Mouse (Mus musculus): ENCODE results near the gene Vgll4. TPM values are rescaled to one million over a fixed set of nuclear protein-coding genes. Genes with fewer than 3 reads are reported as not detected.

Vgll4 gene
- polyA plus RNA-seq, 1 experiment from 2014 or later = 76.8 TPM

DNA sequence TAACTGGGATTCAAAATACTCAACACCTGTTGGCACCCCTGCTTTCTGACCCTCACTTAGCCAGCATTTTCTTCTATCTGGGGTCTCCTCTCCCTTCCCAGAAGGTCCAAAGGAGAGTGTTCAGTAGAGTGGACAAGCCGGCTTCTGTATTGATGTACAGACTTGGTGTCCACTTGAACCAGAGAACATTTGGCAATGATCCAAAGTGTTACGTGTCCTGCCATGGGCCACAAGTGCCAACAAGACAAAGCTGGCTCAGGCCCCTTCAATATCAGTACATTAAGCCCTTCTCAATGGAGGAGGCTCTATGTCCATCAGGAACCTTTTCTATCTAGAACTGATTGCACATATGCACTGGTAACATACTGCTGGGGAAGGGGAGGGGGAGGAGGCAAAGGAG is 73.5 kb downstream of the Vgll4 start:
- ATAC-seq (ENCODE audit: low read depth) (no peak), DNase-seq (ENCODE audit: low spot score) (no peak)
- H3K4me1 ChIP-seq (ENCODE audit: control insufficient read depth, insufficient read depth, low read length) = peaks cover 64% of the 10 kb centered on the region
- no peaks in the 10 kb centered on the region for H3K27me3 ChIP-seq (replicated peaks; ENCODE audit: control insufficient read depth, insufficient read depth, low read length)
- H3K9me3 ChIP-seq (ENCODE audit: control insufficient read depth, low read length) = no peaks in the 10 kb centered on the region
- H3K27ac ChIP-seq (replicated peaks; ENCODE audit: low read depth, low read length) = no peak overlapping the region
- no peak overlapping the region for H3K4me3 ChIP-seq (ENCODE audit: low read depth, low read length)
- no peak overlapping the region for H3K4me2 ChIP-seq (ENCODE audit: low read depth, low read length)
- no peak overlapping the region for H3K9ac ChIP-seq (ENCODE audit: low read depth, low read length)
- H3K36me3 ChIP-seq (ENCODE audit: control insufficient read depth, insufficient read depth, low read length) = peaks cover 21% of the 10 kb centered on the region; the same call in 1 of the 2 replicates
- WGBS = 79% methylated on average over 2 of the region's 2 CpGs

DNA sequence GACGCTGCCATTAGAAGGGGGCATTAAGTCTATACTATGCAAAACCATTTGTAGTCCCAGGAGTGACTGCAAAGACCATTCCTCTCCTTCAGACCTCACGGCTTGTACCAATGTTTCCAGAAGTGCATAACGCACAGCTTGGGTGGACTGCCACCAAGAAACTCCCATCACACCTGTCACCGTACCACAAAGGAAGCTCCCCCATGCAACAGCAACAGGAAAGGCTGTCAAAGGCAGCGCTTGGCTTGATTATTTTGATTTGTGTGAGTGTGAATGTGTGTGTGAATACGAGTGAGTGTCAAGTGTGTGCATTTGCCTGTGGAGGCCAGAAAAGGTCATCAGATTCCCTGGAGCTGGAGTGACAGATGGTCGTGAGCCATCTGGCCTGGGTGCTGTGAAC is 74.6 kb downstream of the Vgll4 start:
- Histone ChIP-seq H3K27me3 (replicated peaks; ENCODE audit: control insufficient read depth, insufficient read depth, low read length) (no peaks in the 10 kb centered on the region), H3K27ac (replicated peaks; ENCODE audit: low read depth, low read length) (no peak overlapping the region), H3K36me3 (ENCODE audit: control insufficient read depth, insufficient read depth, low read length) (peaks cover 25% of the 10 kb centered on the region; the same call in 1 of the 2 replicates), H3K4me3 (ENCODE audit: low read depth, low read length) (no peak overlapping the region), H3K9me3 (ENCODE audit: control insufficient read depth, low read length) (no peaks in the 10 kb centered on the region), H3K9ac (ENCODE audit: low read depth, low read length) (no peak overlapping the region), H3K4me2 (ENCODE audit: low read depth, low read length) (no peak overlapping the region), H3K4me1 (ENCODE audit: control insufficient read depth, insufficient read depth, low read length) (peaks cover 64% of the 10 kb centered on the region)
- ATAC-seq (ENCODE audit: low read depth) (no peak), DNase-seq (ENCODE audit: low spot score) (no peak)
- 86% methylated on average over 7 of the region's 7 CpGs for WGBS

DNA sequence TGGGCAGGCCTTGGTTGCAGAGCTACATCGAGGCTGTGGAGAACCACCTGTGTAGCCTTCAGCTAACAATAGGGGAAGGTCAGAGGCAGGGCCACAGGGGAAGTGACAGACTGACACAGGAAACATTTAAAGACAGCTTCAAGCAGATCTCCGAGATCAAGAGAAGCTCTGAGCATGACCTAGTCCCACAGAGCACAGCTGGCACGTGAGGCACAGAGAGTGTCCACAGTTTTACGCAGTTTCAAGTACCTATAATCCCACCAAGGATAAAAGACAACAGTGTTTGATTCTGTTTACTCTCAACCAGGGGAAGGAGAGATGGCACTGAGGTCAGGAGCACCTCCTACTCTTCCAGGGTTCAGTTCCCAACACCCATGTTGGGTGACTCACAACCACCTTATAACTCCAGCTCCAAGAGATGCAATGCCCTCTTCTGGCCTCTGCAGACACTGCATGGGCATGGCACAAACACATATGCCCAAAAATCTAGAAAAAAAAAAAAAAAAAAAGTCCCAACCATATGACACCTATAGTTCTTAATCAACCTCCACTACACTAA is 75.2 kb downstream of the Vgll4 start:
- Histone ChIP-seq H3K27me3 (replicated peaks; ENCODE audit: control insufficient read depth, insufficient read depth, low read length) (no peaks in the 10 kb centered on the region), H3K9me3 (ENCODE audit: control insufficient read depth, low read length) (no peaks in the 10 kb centered on the region), H3K9ac (ENCODE audit: low read depth, low read length) (no peak overlapping the region), H3K4me1 (ENCODE audit: control insufficient read depth, insufficient read depth, low read length) (peaks cover 61% of the 10 kb centered on the region), H3K36me3 (ENCODE audit: control insufficient read depth, insufficient read depth, low read length) (peaks cover 28% of the 10 kb centered on the region; the same call in 1 of the 2 replicates), H3K27ac (replicated peaks; ENCODE audit: low read depth, low read length) (peak overlapping the region; percentile 49; the same call in 1 of the 2 replicates), H3K4me2 (ENCODE audit: low read depth, low read length) (no peak overlapping the region), H3K4me3 (ENCODE audit: low read depth, low read length) (no peak overlapping the region)
- 63% methylated on average over 4 of the region's 4 CpGs for WGBS
- DNase-seq (ENCODE audit: low spot score) = no peak
- ATAC-seq (ENCODE audit: low read depth) = no peak

DNA sequence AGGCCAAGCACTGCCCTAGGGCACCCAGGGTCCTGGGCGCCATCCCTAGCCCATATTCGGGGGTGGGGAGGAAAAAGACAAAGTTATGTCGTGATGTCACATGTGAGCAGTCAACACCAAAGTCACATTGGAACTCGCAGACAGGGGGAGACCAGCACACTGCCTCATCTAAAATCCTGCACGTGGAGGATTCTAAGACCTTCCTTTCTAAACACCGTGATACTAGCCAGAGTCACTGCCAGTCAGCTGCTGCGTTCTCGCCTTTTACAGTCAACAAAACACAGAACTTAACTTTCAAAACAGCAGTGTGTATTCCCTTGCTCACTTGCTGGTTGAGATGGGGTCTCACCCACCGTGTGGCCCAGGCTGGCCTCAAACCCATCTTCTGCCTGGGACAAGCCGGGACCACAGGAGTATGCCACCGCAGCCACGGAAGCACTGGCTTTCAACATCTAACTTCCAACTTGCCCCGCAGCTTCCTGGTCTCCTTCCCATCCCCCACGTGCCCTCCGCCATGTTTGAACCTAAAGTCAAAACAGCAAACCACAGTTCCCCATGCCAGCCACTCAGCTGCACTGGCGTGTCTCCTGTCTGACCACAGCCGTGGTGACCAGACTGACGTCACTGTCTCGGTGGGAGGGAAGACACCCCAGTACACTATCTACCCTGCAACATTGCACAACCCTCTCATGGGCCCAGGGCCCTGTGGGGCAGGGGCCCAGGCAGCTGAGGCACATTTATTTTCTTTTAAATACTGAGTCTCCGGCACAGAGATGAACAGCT is 76.2 kb downstream of the Vgll4 start:
- WGBS = 60% methylated on average over 20 of the region's 20 CpGs
- Histone ChIP-seq H3K4me1 (ENCODE audit: control insufficient read depth, insufficient read depth, low read length) (peaks cover 58% of the 10 kb centered on the region), H3K27me3 (replicated peaks; ENCODE audit: control insufficient read depth, insufficient read depth, low read length) (no peaks in the 10 kb centered on the region), H3K27ac (replicated peaks; ENCODE audit: low read depth, low read length) (peak overlapping the region; percentile 78), H3K4me3 (ENCODE audit: low read depth, low read length) (no peak overlapping the region), H3K9ac (ENCODE audit: low read depth, low read length) (no peak overlapping the region), H3K4me2 (ENCODE audit: low read depth, low read length) (no peak overlapping the region), H3K36me3 (ENCODE audit: control insufficient read depth, insufficient read depth, low read length) (peaks cover 35% of the 10 kb centered on the region; the same call in 1 of the 2 replicates), H3K9me3 (ENCODE audit: control insufficient read depth, low read length) (no peaks in the 10 kb centered on the region)
- peak; percentile 46 for DNase-seq (ENCODE audit: low spot score)
- ATAC-seq (ENCODE audit: low read depth) = no peak

DNA sequence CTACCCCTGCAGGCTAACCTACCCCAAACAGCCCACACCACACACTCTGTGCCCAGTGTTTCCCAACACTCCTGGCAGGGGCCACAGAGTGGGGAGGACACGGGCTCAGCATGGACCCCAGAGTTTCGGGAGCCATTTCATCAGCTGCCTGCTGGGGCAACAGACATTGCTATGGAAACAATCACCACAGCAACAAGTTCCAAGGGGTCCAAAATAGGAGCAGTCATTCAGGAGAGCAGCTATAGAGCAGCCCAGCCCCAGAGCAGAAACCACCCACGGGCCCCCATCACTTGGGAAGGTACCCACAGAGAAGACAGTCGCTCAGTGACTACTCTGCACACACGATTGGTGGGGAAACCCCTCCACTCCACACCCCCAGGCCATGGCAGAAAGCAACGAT is 77.4 kb downstream of the Vgll4 start:
- Histone ChIP-seq H3K36me3 (ENCODE audit: control insufficient read depth, insufficient read depth, low read length) (peaks cover 34% of the 10 kb centered on the region; the same call in 1 of the 2 replicates), H3K4me2 (ENCODE audit: low read depth, low read length) (no peak overlapping the region), H3K4me3 (ENCODE audit: low read depth, low read length) (no peak overlapping the region), H3K9me3 (ENCODE audit: control insufficient read depth, low read length) (no peaks in the 10 kb centered on the region), H3K4me1 (ENCODE audit: control insufficient read depth, insufficient read depth, low read length) (peaks cover 63% of the 10 kb centered on the region), H3K27ac (replicated peaks; ENCODE audit: low read depth, low read length) (peak overlapping the region; percentile 78), H3K27me3 (replicated peaks; ENCODE audit: control insufficient read depth, insufficient read depth, low read length) (no peaks in the 10 kb centered on the region), H3K9ac (ENCODE audit: low read depth, low read length) (no peak overlapping the region)
- ATAC-seq (ENCODE audit: low read depth) (no peak), DNase-seq (ENCODE audit: low spot score) (peak; percentile 72)
- 26% methylated on average over 6 of the region's 6 CpGs for WGBS

DNA sequence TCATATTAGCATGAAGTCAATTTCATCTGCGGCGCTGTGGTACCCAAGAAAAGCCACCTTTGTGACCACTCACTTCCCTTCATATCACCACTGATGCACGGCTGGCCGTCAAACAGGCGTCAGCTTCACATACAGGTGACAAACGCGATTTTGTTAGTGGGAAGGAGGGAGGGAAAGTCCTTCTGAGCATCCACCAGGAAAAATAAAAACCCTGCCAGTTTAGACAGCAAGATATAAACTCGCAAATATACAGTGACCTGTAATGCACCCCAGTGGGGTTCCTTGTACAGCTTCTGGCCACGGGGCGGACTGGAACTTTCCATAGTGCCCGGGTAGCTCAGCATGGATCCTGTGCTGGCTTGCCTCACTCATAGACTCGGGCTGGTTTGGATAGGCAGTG is 78.0 kb downstream of the Vgll4 start:
- 59% methylated on average over 12 of the region's 12 CpGs for WGBS
- no peaks in the 10 kb centered on the region for H3K9me3 ChIP-seq (ENCODE audit: control insufficient read depth, low read length)
- peaks cover 31% of the 10 kb centered on the region; the same call in 1 of the 2 replicates for H3K36me3 ChIP-seq (ENCODE audit: control insufficient read depth, insufficient read depth, low read length)
- H3K4me2 ChIP-seq (ENCODE audit: low read depth, low read length) = no peak overlapping the region
- H3K27me3 ChIP-seq (replicated peaks; ENCODE audit: control insufficient read depth, insufficient read depth, low read length) = no peaks in the 10 kb centered on the region
- peak overlapping the region; percentile 78 for H3K27ac ChIP-seq (replicated peaks; ENCODE audit: low read depth, low read length)
- ATAC-seq (ENCODE audit: low read depth) (no peak), DNase-seq (ENCODE audit: low spot score) (no peak)
- H3K9ac ChIP-seq (ENCODE audit: low read depth, low read length) = no peak overlapping the region
- H3K4me3 ChIP-seq (ENCODE audit: low read depth, low read length) = no peak overlapping the region
- H3K4me1 ChIP-seq (ENCODE audit: control insufficient read depth, insufficient read depth, low read length) = peaks cover 69% of the 10 kb centered on the region

DNA sequence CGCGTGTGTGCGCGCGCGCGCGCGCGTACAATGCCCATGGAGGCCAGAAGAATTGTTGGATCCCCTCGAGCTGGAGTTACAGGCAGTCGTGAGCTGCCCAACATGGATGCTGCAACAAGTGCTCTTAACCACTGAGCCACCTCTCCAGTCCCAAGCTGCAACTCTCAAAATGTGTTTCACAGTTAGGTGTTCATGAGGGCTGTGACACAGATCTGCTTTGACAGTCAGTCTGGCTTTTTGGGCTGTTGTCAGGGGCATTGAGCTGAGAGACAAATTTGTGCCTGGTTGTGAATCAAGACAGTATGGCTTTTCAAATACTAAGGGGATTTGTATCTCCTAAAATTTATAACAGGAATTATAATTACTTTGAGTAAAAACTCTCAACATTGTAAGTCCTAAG is 78.5 kb downstream of the Vgll4 start:
- H3K4me2 ChIP-seq (ENCODE audit: low read depth, low read length) = 0 out of 2 replicates have a peak overlapping the region, but pooled peaks have one; percentile 31

DNA sequence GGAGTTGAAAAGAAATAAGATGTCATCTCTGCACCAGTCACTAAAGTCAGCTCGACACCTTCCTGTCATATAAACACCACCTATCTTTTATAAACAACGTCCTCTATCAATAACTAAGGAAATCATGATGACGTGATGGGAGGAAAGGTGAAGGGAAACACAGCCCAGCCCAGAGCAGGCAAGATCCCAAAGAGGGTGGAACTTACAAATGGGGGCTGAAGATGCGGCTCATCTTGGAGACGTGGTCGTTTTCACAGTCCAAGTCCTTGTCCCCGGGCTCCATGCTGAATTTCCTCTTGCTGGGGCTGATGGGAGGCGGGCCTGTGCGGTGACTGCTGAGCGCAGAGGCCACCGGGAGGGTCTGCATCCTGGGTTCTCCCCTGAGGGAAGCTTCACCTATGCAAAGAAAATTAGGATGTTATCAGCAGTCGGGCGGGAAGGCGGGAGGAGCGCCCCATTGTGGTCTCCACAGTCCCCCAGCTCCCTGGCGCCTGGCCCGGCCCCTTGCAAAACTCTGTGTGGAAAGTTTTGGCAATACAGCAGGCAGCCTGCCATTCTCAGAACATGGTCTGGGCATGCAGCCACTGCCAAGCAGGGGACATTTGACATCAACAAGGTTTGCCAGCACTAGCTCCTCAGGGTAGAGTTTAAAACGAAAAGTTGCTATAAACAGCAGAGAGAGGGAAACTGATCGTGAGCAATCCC is 79.2 kb downstream of the Vgll4 start:
- H3K9me3 ChIP-seq (ENCODE audit: control insufficient read depth, low read length) = no peaks in the 10 kb centered on the region
- WGBS = 42% methylated on average over 19 of the region's 19 CpGs
- H3K36me3 ChIP-seq (ENCODE audit: control insufficient read depth, insufficient read depth, low read length) = peaks cover 36% of the 10 kb centered on the region
- ATAC-seq (ENCODE audit: low read depth) (no peak), DNase-seq (ENCODE audit: low spot score) (peak; percentile 93)
- no peaks in the 10 kb centered on the region for H3K27me3 ChIP-seq (replicated peaks; ENCODE audit: control insufficient read depth, insufficient read depth, low read length)
- H3K4me2 ChIP-seq (ENCODE audit: low read depth, low read length) = peak overlapping the region; percentile 31
- H3K4me3 ChIP-seq (ENCODE audit: low read depth, low read length) = no peak overlapping the region
- peaks cover 72% of the 10 kb centered on the region for H3K4me1 ChIP-seq (ENCODE audit: control insufficient read depth, insufficient read depth, low read length)
- peak overlapping the region; percentile 27 for H3K9ac ChIP-seq (ENCODE audit: low read depth, low read length)
- peak overlapping the region; percentile 78 for H3K27ac ChIP-seq (replicated peaks; ENCODE audit: low read depth, low read length)

More for the DNA sequence above, 78.5 kb downstream of the Vgll4 start:
- WGBS = 88% methylated on average over 12 of the region's 12 CpGs
- Histone ChIP-seq H3K4me3 (ENCODE audit: low read depth, low read length) (no peak overlapping the region), H3K4me1 (ENCODE audit: control insufficient read depth, insufficient read depth, low read length) (peaks cover 72% of the 10 kb centered on the region), H3K27me3 (replicated peaks; ENCODE audit: control insufficient read depth, insufficient read depth, low read length) (no peaks in the 10 kb centered on the region), H3K36me3 (ENCODE audit: control insufficient read depth, insufficient read depth, low read length) (peaks cover 30% of the 10 kb centered on the region; the same call in 1 of the 2 replicates), H3K9me3 (ENCODE audit: control insufficient read depth, low read length) (no peaks in the 10 kb centered on the region), H3K9ac (ENCODE audit: low read depth, low read length) (peak overlapping the region; percentile 27; the same call in 1 of the 2 replicates), H3K27ac (replicated peaks; ENCODE audit: low read depth, low read length) (peak overlapping the region; percentile 78)
- DNase-seq (ENCODE audit: low spot score) (no peak), ATAC-seq (ENCODE audit: low read depth) (no peak)
